Comparison of ENCODE assay signal across 20 mouse cellular contexts in the genomic region with DNA sequence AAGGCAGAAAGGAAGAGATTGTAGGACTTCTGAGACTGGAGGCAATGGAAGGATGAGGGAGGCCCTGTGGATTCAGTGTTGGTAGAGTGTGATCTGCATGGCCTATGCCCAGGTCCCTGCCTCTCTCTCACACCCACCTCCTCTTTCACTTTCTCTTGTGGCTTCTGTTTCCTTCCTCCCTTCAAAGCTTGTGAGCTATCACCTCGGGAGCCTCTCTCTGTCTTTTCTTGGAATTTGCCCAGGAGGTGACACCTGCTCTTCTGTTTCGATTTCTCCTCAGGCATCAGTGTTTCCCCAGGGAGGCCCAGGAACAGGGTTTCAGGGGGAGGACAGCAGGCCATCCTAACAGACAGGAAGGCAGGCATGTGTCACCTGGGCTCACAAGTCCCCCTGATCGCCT. TPM values are rescaled to one million over a fixed set of nuclear protein-coding genes. Genes with fewer than 3 reads are reported as not detected.
DNase-seq lines count a peak whose midpoint lies in the region; ATAC-seq and TF ChIP-seq lines count a peak whose summit lies in the region.
"Had no signal": no experiment of that assay in that cellular context is flagged by ENCODE, and none has a peak within 500 bp of the region (broad histone marks: within the 10 kb centered on the region; RNA-seq: fewer than 3 reads in every experiment).

No protein-coding gene starts in this region.

- no peaks in the 10 kb centered on the region for H3K9me3 ChIP-seq in forebrain, embryonic 15.5 days
- H3K9me3 ChIP-seq in heart, embryonic 10.5 days = no peaks in the 10 kb centered on the region
- H3K9me3 ChIP-seq: forebrain, embryonic 10.5 days; kidney, embryonic 15.5 days; limb, embryonic 15.5 days; neural tube, embryonic 12.5 days had no signal

- no peak for TF ChIP-seq POLR2A in thymus, adult 2 months (IDR thresholded peaks at IDR 0.05; ENCODE audit: control insufficient read depth, extremely low read depth, insufficient read depth, low read length, poor library complexity)

- no peak overlapping the region for H3K4me2 ChIP-seq in forebrain, embryonic 15.5 days (replicated peaks)
- H3K4me2 ChIP-seq: kidney, embryonic 15.5 days; limb, embryonic 15.5 days; neural tube, embryonic 12.5 days had no signal

- H3K4me1 ChIP-seq in thymus, adult 2 months (replicated peaks; ENCODE audit: control insufficient read depth, insufficient read depth, low read length) = peaks cover 22% of the 10 kb centered on the region
- H3K4me1 ChIP-seq in forebrain, embryonic 15.5 days = no peaks in the 10 kb centered on the region
- H3K4me1 ChIP-seq in heart, embryonic 10.5 days = peaks cover 33% of the 10 kb centered on the region
- H3K4me1 ChIP-seq: forebrain, embryonic 10.5 days; kidney, embryonic 15.5 days; neural tube, embryonic 12.5 days had no signal

- WGBS in thymus, adult 2 months = 4% methylated on average over 3 of the region's 3 CpGs
- 69% methylated on average over 3 of the region's 3 CpGs for WGBS in forebrain, embryonic 15.5 days
- WGBS in heart, embryonic 10.5 days = 67% methylated on average over 3 of the region's 3 CpGs

- no peak overlapping the region for H3K4me3 ChIP-seq in thymus, adult 2 months (ENCODE audit: control insufficient read depth, insufficient read depth, low read length)
- no peak overlapping the region for H3K4me3 ChIP-seq in forebrain, embryonic 15.5 days
- no peak overlapping the region for H3K4me3 ChIP-seq in heart, embryonic 10.5 days
- H3K4me3 ChIP-seq: forebrain, embryonic 10.5 days; kidney, embryonic 15.5 days; limb, embryonic 15.5 days; neural tube, embryonic 12.5 days had no signal

- H3K27ac ChIP-seq in thymus, adult 2 months (ENCODE audit: control insufficient read depth, insufficient read depth, low read length) = peak overlapping the region; percentile 29; the same call in 1 of the 2 replicates
- H3K27ac ChIP-seq in forebrain, embryonic 15.5 days (replicated peaks) = no peak overlapping the region
- H3K27ac ChIP-seq in heart, embryonic 10.5 days = no peak overlapping the region
- H3K27ac ChIP-seq: forebrain, embryonic 10.5 days; kidney, embryonic 15.5 days; limb, embryonic 15.5 days; macrophage; neural tube, embryonic 12.5 days had no signal

- H3K27me3 ChIP-seq in thymus, adult 2 months (ENCODE audit: control insufficient read depth, insufficient read depth, low read length) = no peaks in the 10 kb centered on the region
- H3K27me3 ChIP-seq in forebrain, embryonic 15.5 days = no peaks in the 10 kb centered on the region
- peaks cover 18% of the 10 kb centered on the region for H3K27me3 ChIP-seq in heart, embryonic 10.5 days (ENCODE audit: insufficient read depth, poor library complexity, severe bottlenecking)
- H3K27me3 ChIP-seq: kidney, embryonic 15.5 days; neural tube, embryonic 12.5 days had no signal

- DNase-seq in A20 (ENCODE audit: low read depth, low spot score) = peak; percentile 33
- peak; percentile 84 for DNase-seq in induced T-regulatory cell, adult 2 months (ENCODE audit: low read depth)
- peak; percentile 42 for DNase-seq in thymus, adult 2 months
- no peak for DNase-seq in ovary, adult 18-20 months (ENCODE audit: low spot score)
- no peak for DNase-seq in heart, embryonic 10.5 days (ENCODE audit: low spot score)
- DNase-seq in left cerebral cortex, postnatal 10 days (ENCODE audit: extremely low spot score in 1 of 2, low spot score in 2 of 2) = no peak
- DNase-seq: adrenal gland, adult 2 months; lung, adult 2 months; right cerebral cortex, postnatal 4 days had no signal

- ATAC-seq in CD4-positive, CD25-positive, alpha-beta regulatory T cell, adult 4 months = peak; percentile 97
- no peak for ATAC-seq in forebrain, embryonic 15.5 days (replicated peaks)
- ATAC-seq: hindbrain, embryonic 16.5 days; midbrain, embryonic 16.5 days had no signal

- no peak overlapping the region for H3K9ac ChIP-seq in forebrain, embryonic 15.5 days (replicated peaks)
- H3K9ac ChIP-seq: kidney, embryonic 15.5 days; limb, embryonic 15.5 days; neural tube, embryonic 12.5 days had no signal

- intact Hi-C loops in left cerebral cortex, postnatal 10 days (cut with DNase I) = no loop called here

- H3K36me3 ChIP-seq in thymus, adult 2 months (ENCODE audit: control insufficient read depth, insufficient read depth, low read length) = no peaks in the 10 kb centered on the region
- H3K36me3 ChIP-seq in forebrain, embryonic 15.5 days = no peaks in the 10 kb centered on the region
- no peaks in the 10 kb centered on the region for H3K36me3 ChIP-seq in heart, embryonic 10.5 days
- H3K36me3 ChIP-seq: forebrain, embryonic 10.5 days; kidney, embryonic 15.5 days; limb, embryonic 15.5 days; neural tube, embryonic 12.5 days had no signal

- no peak for TF ChIP-seq CTCF in thymus, adult 2 months (IDR thresholded peaks at IDR 0.05; ENCODE audit: borderline replicate concordance, control insufficient read depth, extremely low read depth, insufficient read depth, low read length, poor library complexity)

RNA-seq across cellular contexts. Expression of a gene that starts 31.9 kb away (rescaled TPM):
- 1 to 10 TPM; 1.8 to 2.7 TPM for polyA plus RNA-seq in CD4-positive, CD25-positive, alpha-beta regulatory T cell, adult 4 months (2017; shearing (Covaris generic))
- polyA plus RNA-seq in thymus, adult 2 months (2012; rRNA removed) = 1.7 and 2.2 TPM in 2 replicates
- not detected in 2 replicates for polyA plus RNA-seq in forebrain, embryonic 15.5 days (2015; fragmentation: Nextera tagmentation; extraction: Ambion mirVana)
- 0.11 and 0.21 TPM in 2 replicates for polyA plus RNA-seq in heart, embryonic 10.5 days (2016; fragmentation: Nextera tagmentation; extraction: Ambion mirVana)
- under 1 TPM in 1 of 2 experiments, not detected in 1; 0.09 TPM for total RNA-seq in left cerebral cortex, postnatal 10 days (2021)
- polyA plus RNA-seq: neural tube, embryonic 12.5 days had no signal

RNA-seq across cellular contexts. Expression of a gene that starts 53.1 kb away (rescaled TPM):
- 10 to 100 TPM; 18.6 to 22.8 TPM for polyA plus RNA-seq in CD4-positive, CD25-positive, alpha-beta regulatory T cell, adult 4 months (2017; shearing (Covaris generic))
- polyA plus RNA-seq in thymus, adult 2 months (2012; rRNA removed) = 5.3 and 5.8 TPM in 2 replicates
- not detected in 2 replicates for polyA plus RNA-seq in forebrain, embryonic 15.5 days (2015; fragmentation: Nextera tagmentation; extraction: Ambion mirVana)
- polyA plus RNA-seq in heart, embryonic 10.5 days (2016; fragmentation: Nextera tagmentation; extraction: Ambion mirVana) = 0.05 and 0.06 TPM in 2 replicates
- not detected for total RNA-seq in left cerebral cortex, postnatal 10 days (2021)
- total RNA-seq: layer of hippocampus, adult 18-20 months; left cerebral cortex, postnatal 14 days had no signal
- polyA plus RNA-seq: forebrain, embryonic 10.5 days; hindbrain, embryonic 16.5 days; kidney, embryonic 15.5 days; neural tube, embryonic 12.5 days had no signal

Comparison
In these comparisons a context has a peak if more than half of its experiments do, and no peak if none do; other contexts are left out.
1. DNase-seq: peak in A20 (single experiment), induced T-regulatory cell, adult 2 months (single experiment) and thymus, adult 2 months (single experiment); none in ovary, adult 18-20 months (single experiment), heart, embryonic 10.5 days (single experiment) and left cerebral cortex, postnatal 10 days (0 of 2).